Mouse (Mus musculus) heart, postnatal 14 days (tissue): ENCODE measurements around the gene Bcl2l13. TPM values are rescaled to one million over a fixed set of nuclear protein-coding genes. Genes with fewer than 3 reads are reported as not detected.
"Not testable (repeated sequence)": the region's sequence is repeated elsewhere in the genome, so short reads cannot be mapped to it uniquely, and the experiment has no call there.

Experiments used
- DNase-seq, 2 experiments: peaks; one replicate each; pipeline ENCODE4 v3.0.0; 2021 to 2022
- intact Hi-C: fragments of 180-260 bp; cut with DNase I; formaldehyde crosslinking; loops from one replicate; pipeline ENCODE4 v1.15.1; 2025
- total RNA-seq, 2 experiments: library from RNA; stranded (reverse); gene quantifications; 2 replicates each; pipeline ENCODE4 v1.2.3; 2021

The Bcl2l13 gene
- total RNA-seq, 2 experiments from 2014 or later = 73.9 to 77.4 TPM

- intact Hi-C loops = no loop called here
- DNase-seq = peak in 1 of 2 experiments; percentile 8
Measured at GRCm38 (mm10) chr6:120822937-120823614, 12.9 kb upstream of the Bcl2l13 start.

DNA sequence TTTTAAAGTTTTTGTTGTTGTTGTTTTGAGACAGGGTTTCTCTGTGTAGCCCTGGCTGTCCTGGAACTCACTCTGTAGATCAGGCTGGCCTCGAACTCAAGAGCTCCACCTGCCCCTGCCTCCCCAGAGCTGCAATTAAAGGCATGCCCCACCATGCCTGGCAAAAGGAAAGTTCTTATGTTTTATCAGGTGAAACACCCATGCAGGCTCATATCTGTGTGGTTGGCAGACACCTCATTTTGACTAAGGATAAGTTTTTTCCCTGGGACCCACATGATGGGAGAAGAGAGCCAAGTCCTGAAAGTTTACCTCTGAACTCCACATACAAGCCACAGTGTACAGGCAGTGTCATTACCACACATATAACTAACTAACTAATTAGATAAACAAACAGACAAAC lies 6.0 kb upstream of the Bcl2l13 start:
- intact Hi-C loops = no loop called here
- DNase-seq = no peak

DNA sequence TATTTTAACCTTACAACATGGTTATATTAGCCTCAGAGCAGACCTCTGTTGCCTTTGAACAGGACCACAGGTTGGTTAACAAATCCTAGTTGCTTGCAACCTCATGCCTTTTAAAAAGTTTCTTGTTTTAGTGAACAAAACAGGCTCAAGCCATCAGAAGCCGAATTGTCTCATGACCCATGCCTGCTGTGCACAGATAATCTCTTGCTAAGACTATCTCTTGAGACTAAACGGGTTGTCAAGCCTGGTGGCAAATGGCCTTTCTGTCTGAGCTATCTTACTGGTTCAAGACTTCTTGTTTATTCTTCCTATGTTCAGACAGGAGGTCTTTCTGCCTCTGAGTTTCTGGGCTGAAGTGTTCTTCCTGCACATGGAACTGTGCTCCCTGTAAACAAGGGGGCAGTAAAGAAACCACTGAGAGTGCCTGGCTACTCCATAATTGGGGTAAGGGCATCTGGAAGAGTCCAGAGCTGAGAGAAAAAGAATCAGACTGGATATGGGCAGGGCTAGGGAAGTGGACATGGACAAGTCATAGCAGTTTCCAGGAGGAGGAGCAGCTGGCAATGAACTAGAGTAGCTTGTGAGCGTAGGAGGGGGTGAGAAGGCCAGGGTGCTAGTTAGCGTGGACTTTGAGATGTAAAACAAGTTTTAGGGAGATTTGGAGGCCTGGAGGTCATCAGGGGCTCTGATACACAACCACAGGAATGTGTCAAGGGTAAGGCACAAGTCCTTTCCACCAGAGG lies 5.0 kb upstream of the Bcl2l13 start:
- intact Hi-C loops = no loop called here
- no peak for DNase-seq

DNA sequence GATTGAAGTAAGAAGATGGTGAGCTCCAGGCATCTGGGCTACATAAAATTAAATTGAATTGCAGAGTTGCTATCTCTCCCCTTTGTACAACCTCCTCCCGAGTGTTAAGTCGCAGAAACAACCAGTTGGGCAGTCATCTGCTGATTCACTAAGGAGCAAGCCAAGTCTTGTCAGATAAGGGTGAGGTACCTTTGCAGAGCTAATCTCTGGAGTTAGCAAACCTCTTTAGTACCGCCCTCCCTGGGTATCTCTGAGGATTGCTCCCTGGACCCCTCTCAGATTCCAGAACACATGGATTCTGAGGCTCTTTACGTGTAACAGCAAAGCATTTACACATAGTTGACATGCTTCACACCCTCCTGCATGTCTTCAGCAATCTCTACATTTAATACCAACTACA lies 3.9 kb upstream of the Bcl2l13 start:
- intact Hi-C loops = no loop called here
- no peak for DNase-seq

- no peak for DNase-seq
- intact Hi-C loops = no loop called here
Measured at GRCm38 (mm10) chr6:120834766-120835321, 1.2 kb upstream of the Bcl2l13 start.

DNA sequence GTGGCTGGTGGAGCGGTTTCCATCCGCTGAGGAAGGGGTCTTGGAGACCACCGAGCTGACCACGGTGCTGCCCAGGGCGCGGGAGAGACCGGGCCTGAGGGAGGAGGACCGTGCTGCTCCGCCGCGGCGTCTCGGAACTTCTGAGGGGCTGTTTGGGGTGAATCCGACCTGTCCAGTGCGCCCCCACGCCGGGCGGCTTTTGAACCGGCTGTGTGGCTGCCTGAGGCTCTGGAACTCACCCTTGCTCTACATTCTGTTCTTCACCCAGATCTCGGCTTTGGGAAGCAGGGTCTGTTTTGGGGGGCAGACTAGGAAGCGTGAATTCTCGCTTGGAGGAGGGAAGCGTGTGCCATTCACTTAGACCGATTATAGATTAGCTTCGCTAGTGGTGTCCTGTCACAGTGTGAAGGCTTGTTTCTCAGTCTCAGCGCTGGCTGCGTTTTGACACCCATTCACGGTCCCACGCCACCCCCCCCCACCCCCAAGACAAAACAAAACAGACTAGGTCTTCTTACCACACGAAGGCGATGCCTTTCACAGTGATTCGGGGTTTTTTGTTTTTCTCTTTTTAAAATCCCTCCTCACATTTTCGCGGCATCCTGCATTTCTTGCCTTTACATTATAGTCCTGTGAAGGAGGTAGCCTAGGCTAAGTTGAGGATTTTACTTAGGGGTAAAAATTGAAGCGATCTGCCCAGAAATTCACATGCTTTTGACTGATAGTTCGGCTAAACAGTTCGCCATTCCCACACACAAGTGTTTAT lies 558 bp downstream of the Bcl2l13 start:
- intact Hi-C loops = no loop called here
- DNase-seq = no peak

GRCm38 (mm10) chr6:120837152-120837530 lies 1.1 kb downstream of the Bcl2l13 start:
- intact Hi-C loops = no loop called here

GRCm38 (mm10) chr6:120840258-120840657 lies 4.2 kb downstream of the Bcl2l13 start:
- intact Hi-C loops = no loop called here
- no peak for DNase-seq

More at GRCm38 (mm10) chr6:120837152-120837530, 1.1 kb downstream of the Bcl2l13 start:
- DNase-seq = no peak

- intact Hi-C loops = no loop called here
- DNase-seq = no peak
Measured at GRCm38 (mm10) chr6:120841754-120842153, 5.7 kb downstream of the Bcl2l13 start.

GRCm38 (mm10) chr6:120850720-120851119 lies 14.7 kb downstream of the Bcl2l13 start:
- not testable (repeated sequence) for DNase-seq

DNA sequence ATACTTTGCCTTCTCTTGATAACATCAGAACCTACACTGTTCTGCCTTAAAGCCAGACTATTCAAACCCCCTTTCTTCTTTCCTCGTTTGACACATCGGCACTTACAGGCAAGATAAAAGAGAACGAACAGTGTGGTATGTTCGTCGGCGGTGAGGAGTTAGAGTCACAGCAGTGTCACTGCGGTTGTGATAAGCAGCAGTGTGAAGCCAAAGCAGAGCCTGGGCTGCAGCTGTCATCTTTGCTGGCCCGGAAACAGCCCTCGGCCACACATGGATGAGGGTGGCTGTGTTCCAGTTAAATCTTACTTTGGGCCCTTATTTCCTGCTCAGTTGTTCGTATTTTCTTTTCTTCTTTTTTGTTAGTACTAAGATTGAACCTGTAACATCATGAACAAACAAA lies 18.4 kb downstream of the Bcl2l13 start:
- DNase-seq = peak; percentile 35 to 50
- intact Hi-C loops = no loop called here

More at GRCm38 (mm10) chr6:120850720-120851119, 14.7 kb downstream of the Bcl2l13 start:
- intact Hi-C loops = not testable (repeated sequence)

GRCm38 (mm10) chr6:120858217-120858711 lies 22.3 kb downstream of the Bcl2l13 start:
- DNase-seq = no peak
- intact Hi-C loops = no loop called here

DNA sequence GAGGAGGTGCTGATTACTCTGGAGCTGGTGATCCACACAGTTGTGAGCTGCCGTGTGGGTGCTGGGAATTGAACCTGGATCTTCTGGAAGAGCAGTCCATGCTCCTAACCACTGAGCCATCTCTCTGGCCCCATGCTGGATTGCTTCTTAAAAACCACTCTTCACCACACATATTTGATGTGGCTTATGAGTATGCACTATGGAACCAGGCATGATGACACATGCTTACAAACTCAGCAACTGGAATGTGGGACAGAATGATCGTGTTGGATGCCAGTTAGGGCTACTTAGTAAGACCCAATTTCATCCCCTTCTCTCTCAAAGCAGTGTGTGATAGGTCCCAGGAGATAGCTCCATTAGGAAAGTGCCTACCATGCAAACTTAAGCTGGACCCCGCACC lies 24.1 kb downstream of the Bcl2l13 start:
- no peak for DNase-seq
- intact Hi-C loops = no loop called here

DNA sequence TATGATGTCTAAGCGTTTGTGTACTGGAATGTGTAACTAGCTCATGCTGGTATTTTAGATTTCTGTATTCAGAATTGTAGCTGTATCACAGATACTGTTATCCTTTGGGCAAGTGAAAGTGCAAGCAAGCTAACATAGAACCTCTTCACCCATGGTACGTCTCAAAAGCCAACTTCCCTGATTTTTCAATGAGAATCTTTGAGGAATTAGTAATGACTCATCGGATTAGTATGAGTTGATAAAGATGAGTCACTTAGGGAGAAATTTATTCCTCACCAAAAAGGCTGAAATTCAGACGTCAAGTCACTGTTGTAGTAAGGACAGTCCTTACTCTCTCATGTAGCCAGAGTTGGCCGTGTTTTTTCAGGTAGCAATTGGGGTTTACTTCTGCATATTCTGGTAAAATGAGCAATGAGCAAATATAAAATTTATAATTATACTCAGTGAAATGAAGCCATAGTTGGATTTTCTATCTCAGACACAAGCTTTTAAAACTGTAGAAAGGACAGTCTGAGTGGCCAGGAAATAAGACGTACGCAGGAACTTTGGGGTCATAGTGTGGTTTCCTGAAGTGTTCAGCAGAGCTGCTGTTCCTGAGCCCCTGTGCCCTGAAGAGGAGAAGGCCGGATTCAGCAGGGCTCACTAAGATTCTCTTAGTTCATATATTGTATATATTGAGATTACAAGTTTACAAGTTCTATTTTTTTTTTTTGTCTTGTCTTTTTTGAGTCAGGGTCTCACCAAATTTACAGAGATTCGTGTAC lies 30.2 kb downstream of the Bcl2l13 start:
- DNase-seq = no peak
- intact Hi-C loops = no loop called here

DNA sequence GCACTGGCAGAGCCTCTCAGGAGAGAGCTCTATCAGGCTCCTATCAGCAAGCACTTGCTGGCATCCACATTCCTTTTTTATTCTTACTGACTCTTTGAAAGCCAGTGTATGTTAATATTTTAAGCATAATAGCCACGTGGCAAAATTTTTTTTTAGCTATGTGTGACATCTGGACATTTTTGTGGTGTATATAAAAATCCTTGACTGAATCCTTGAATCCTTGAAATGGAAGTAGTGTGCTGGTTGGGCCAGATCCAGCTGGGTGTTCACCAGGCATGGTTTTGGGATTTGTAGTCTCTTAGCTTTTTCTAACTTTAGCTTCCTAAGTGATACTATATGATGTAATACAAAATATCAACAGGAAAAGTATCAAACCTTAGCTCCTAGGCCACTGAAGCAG lies 32.8 kb downstream of the Bcl2l13 start:
- intact Hi-C loops = no loop called here
- peak in 1 of 2 experiments; percentile 13 for DNase-seq

GRCm38 (mm10) chr6:120871286-120871685 lies 35.3 kb downstream of the Bcl2l13 start:
- intact Hi-C loops = no loop called here
- DNase-seq = no peak

- DNase-seq = no peak
- intact Hi-C loops = no loop called here
Measured at GRCm38 (mm10) chr6:120873874-120874273, 37.9 kb downstream of the Bcl2l13 start.

DNA sequence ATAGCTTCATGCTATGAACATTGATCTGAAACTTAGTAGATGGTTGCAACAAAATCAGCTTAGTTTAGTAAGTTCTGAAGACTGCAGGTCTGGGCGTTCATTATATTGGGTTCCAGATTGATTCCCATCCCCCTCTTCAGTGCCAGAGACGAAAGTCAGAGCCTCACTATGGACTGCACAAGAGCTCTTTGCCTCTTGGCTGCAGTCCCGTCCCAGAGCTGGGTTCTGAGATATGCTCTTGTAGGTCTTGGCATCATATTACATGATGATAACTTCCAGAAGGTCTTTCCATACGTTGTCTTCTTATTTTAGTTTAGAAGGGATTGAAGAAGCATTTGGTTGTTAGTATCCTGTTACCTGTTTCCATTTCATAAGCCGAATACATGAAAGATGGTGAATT lies 43.0 kb downstream of the Bcl2l13 start:
- peak in 1 of 2 experiments; percentile 23 for DNase-seq
- intact Hi-C loops = no loop called here

- DNase-seq = no peak
- intact Hi-C loops = no loop called here
Measured at GRCm38 (mm10) chr6:120884436-120884835, 48.4 kb downstream of the Bcl2l13 start.

GRCm38 (mm10) chr6:120886696-120887095 lies 50.7 kb downstream of the Bcl2l13 start:
- intact Hi-C loops = no loop called here
- no peak for DNase-seq
